Mouse (Mus musculus): ENCODE results near the gene Kctd19.

Kctd19 gene

GRCm38 (mm10) chr8:105419800-105420199 lies 6.5 kb upstream of the Kctd19 start:
- DNase-seq = no peak

GRCm38 (mm10) chr8:105418992-105419391 lies 5.7 kb upstream of the Kctd19 start:
- peak in 1 of 2 experiments; percentile 25 for DNase-seq

DNA sequence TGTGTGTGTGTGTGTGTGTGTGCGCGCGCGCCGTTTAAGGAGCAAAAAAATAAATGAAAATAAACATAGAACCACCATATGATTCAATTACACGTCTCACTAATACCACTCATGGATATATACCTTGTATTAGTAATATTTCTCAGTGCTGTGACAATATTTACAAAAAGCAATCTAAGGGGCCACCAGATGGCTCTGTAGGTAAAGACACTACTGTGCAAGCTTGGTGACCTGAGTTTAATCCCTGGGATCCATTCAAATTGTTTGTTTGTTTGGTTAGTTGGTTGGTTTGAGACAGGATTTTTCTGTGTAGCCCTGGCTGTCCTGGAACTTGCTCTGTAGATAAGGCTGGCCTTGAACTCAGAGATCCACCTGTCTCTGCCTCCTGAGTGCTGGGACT lies 3.4 kb downstream of the Kctd19 start:
- peak in 1 of 2 experiments; percentile 23 for DNase-seq

- no peak for DNase-seq
These were observed 5.0 kb downstream of the Kctd19 start for GRCm38 (mm10) chr8:105408331-105408730.

GRCm38 (mm10) chr8:105406416-105406815 lies 6.9 kb downstream of the Kctd19 start:
- no peak for DNase-seq

DNA sequence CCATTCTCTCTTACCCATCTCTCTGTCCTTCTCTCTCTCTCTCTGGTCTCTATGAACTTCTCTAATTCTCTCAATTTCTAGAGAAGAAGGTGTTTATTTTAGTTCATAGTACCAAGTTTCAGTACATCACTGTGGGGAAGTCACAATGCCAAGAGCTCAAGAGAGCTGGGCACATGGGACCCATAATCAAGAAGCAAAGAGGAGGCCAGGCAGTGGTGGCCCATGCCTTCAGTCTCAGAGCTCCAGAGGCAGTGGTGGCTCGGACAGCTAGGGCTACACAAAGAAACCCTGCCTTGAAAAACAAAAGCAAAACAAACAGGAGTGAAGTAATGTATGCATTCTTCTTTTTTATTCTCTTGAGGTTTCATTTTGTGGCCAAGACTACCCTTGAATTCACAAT lies 8.8 kb downstream of the Kctd19 start:
- DNase-seq = no peak

GRCm38 (mm10) chr8:105403467-105403866 lies 9.8 kb downstream of the Kctd19 start:
- DNase-seq = no peak

GRCm38 (mm10) chr8:105400016-105400415 lies 13.3 kb downstream of the Kctd19 start:
- DNase-seq = no peak

DNA sequence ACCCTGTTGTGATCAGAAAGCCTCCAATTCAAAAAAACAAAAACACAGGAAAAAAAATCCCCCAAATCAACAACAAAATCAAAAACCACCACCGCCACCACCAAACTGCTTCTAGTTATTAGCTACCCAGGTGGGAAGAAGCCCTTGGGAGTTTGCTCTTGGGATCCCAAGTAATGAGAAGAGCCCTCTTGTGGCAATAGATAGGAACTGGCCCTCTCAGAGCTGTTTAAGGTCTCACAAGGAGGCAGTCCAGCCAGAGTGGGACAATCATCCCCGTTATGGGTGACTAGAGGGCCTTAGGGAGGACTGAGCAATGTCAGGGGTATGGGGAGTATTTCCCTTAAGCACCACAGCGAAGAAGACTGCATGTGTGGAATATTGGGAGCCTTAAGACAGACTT lies 15.6 kb downstream of the Kctd19 start:
- peak; percentile 63 to 69 for DNase-seq

DNA sequence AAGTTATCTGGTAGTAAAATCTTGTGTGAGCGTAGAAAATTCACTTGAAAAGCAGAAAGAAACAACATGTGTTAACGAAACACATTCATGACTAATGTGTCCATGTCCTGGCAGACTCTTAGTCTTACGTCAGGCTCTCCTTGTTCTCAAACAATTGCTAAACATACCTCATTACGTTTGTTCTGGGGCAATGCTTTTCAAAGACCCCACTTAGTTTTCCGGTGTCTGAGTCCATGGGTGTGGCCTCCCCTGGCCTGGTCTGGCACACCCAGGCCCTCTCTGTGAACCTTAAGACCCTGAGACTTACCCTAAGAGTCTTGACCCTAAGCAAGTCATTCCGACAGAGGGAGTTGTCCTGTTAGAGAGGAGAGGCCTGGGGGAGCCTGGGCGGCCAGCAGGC lies 19.4 kb downstream of the Kctd19 start:
- DNase-seq = no peak

GRCm38 (mm10) chr8:105393089-105393787 lies 20.1 kb downstream of the Kctd19 start:
- DNase-seq = no peak

GRCm38 (mm10) chr8:105389096-105389495 lies 24.2 kb downstream of the Kctd19 start:
- no peak for DNase-seq

DNA sequence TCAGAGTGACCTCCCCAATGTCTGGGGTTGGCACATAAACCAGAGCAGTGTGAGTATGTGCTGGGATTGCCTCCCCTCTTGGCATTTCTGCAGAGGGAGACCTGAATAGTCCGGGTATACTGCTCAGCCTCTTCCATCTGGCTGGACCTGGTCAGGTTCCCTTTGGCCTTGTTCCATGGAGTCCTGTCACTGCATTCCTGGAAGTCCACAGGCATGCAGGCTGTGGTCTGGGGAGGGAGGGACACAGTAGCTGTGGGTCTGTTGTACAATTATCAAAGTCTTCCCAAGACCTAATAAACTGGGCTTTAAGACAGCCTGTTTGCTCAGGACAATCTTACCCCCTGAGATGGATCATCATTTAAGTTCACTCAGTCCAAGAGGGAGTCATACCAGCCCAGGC lies 26.2 kb downstream of the Kctd19 start:
- DNase-seq = peak in 1 of 2 experiments; percentile 41

GRCm38 (mm10) chr8:105384070-105384469 lies 29.2 kb downstream of the Kctd19 start:
- no peak for DNase-seq

DNA sequence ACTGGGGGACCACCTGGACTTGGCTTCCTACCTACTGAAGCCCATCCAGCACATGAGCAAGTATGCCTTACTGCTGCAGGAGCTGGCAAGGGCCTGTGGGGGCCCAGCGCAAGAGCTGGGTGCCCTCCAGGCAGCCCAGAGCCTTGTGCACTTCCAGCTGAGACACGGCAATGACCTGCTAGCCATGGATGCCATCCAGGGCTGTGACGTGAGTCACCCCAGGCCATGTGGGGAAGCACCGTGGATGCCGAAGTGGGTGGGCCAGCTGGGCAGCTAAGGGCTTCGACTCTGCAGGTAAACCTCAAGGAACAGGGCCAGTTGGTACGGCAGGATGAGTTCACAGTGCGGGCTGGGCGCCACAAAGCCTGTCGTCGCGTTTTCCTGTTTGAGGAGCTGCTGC lies 33.0 kb downstream of the Kctd19 start:
- DNase-seq = peak in 1 of 2 experiments; percentile 32

- peak; percentile 88 to 93 for DNase-seq
These were observed 34.6 kb downstream of the Kctd19 start for GRCm38 (mm10) chr8:105378673-105379072.

DNA sequence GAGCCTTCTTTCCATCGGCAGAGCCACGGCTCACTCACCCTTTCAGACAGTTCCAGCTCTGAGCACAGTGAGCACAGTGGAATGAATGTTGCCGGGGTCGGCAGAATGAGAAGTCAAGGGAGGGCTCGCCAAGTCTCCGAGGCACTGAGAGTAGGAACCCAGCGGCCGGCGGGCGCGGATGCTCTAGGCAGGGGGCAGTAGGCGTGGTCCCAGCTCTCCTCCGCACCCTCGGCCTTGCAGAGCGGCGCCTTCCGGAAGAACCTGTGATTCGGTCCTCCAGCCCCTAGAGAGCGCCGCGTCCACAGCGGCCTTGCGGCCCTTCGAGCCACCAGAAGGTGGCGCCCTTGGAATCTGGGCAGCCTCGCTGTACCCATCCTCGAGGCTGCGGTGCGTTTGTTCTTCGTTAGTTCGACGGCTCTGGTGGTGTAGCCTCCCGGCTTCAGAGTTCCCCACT lies 38.8 kb downstream of the Kctd19 start:
- peak; percentile 61 to 65 for DNase-seq

DNA sequence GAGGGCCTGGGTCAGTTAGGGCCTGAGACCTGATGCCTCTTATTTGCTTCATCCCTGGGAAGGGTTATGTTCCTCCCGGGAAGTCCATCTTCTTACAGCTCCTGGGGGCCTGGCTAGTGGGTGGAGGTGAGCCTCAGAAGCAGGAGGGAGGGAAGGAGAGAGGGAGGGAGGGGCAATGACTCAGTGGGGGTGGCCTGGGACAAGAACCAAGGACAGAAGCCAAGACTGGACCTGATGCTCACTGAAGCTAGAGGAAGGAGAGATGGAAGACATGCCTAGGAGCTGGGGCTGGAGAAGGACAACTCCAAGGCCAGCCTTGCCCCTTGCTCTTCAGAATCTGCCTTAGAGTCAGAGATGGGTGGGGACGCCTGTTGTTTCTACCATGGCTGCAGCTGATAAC lies 40.3 kb downstream of the Kctd19 start, which contains the start of gene Plekhg4:
Gene Plekhg4, plus strand, starts transcription at position 243 of the 400 bp plus-strand sequence.
- peak in 1 of 2 experiments; percentile 42 for DNase-seq

GRCm38 (mm10) chr8:105372473-105372872 lies 40.8 kb downstream of the Kctd19 start:
- DNase-seq = peak; percentile 56 to 64

- DNase-seq = peak; percentile 54 to 66
These were observed 46.2 kb downstream of the Kctd19 start for GRCm38 (mm10) chr8:105367107-105367506.

GRCm38 (mm10) chr8:105361751-105362702 lies 51.3 kb downstream of the Kctd19 start:
- peak; percentile 49 to 56 for DNase-seq

- peak; percentile 69 to 70 for DNase-seq
These were observed 53.7 kb downstream of the Kctd19 start for GRCm38 (mm10) chr8:105359646-105360045.

DNA sequence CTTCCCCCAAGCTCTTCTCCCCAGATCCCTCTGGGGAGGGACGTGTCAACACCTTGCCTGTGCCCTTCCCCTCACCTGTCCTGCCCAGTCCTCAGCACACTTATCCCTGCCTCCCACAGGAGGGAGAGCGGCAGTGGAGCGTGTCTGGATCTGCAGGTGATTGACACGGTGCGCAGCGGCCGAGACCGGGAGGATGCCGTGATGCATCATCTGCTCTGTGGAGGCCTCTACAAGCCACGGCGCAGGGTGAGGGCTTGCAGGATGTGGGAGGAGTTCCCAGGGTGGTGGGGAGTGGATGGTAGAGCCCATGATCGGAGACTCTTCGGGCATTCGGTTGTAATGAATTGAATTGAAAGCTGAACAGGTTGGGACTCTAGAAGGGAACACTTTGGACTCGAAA lies 54.1 kb downstream of the Kctd19 start:
- no peak for DNase-seq

DNA sequence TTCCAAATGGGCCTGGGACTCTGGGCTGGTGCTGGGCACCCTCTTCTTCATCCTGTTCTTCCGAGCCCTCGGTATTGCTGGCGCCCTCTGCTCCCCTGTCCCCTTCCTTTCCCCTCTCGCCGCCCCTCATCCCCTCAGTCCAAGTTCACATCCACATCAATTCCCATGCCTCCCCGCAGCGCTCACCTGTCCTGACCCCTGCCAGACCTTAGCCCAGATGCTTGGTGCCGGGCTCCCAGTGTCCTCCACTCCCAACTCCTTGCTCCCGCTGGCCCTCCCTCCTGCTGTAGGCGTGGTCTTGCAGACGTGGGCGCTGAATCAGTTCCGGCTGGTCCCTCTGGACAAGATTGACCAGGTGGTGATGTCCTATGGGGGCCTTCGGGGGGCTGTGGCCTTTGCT lies 56.6 kb downstream of the Kctd19 start:
- DNase-seq = no peak
